Mouse (Mus musculus) limb, embryonic 13.5 days (tissue): ENCODE results near the gene Bcor. TPM values are rescaled to one million over a fixed set of nuclear protein-coding genes. Genes with fewer than 3 reads are reported as not detected.

Experiments
- ATAC-seq: fragments of 200-750 bp; cut with Nextera tagmentation; 2 replicates; pipeline ENCODE4 v1.8.0; 2017; ENCODE audit warnings: low read depth, moderate number of reproducible peaks, moderate TSS enrichment; ENCODE audit not compliant: low FRiP score
- H3K27ac ChIP-seq: fragments of 300-500 bp; sonication (generic); 2 replicates; pipeline ENCODE4 v1.5.1; 2015; ENCODE audit warnings: inconsistent platforms, mild to moderate bottlenecking, moderate library complexity
- H3K27me3 ChIP-seq: fragments of 300-500 bp; sonication (generic); 2 replicates; pipeline ENCODE4 v1.6.1; 2015; ENCODE audit warnings: mild to moderate bottlenecking, inconsistent platforms
- H3K36me3 ChIP-seq: fragments of 300-500 bp; sonication (generic); 2 replicates; pipeline ENCODE4 v1.6.1; 2015; ENCODE audit warnings: inconsistent platforms, mild to moderate bottlenecking, moderate library complexity
- H3K4me1 ChIP-seq: fragments of 300-500 bp; sonication (generic); 2 replicates; pipeline ENCODE4 v1.6.1; 2015; ENCODE audit warnings: inconsistent platforms
- H3K4me2 ChIP-seq: fragments of 300-500 bp; sonication (generic); replicated peaks from 2 replicates; pipeline ENCODE4 v1.6.1; 2015; ENCODE audit warnings: inconsistent platforms, mild to moderate bottlenecking, moderate library complexity
- H3K4me3 ChIP-seq: fragments of 300-500 bp; sonication (generic); 2 replicates; pipeline ENCODE4 v1.5.1; 2015; ENCODE audit warnings: moderate library complexity, mild to moderate bottlenecking, inconsistent platforms
- H3K9ac ChIP-seq: fragments of 300-500 bp; sonication (generic); 2 replicates; pipeline ENCODE4 v1.6.1; 2015; ENCODE audit warnings: mild to moderate bottlenecking, inconsistent platforms
- H3K9me3 ChIP-seq: fragments of 300-500 bp; sonication (generic); 2 replicates; pipeline ENCODE4 v1.6.1; 2016; ENCODE audit warnings: inconsistent platforms
- WGBS: fragments of 180-500 bp; shearing (Covaris S2); methylation state at CpG from one replicate; pipeline ENCODE4 v1.1.7; 2015; 5-methylcytosine and 5-hydroxymethylcytosine counted together
- polyA plus RNA-seq: library from polyadenylated mRNA; unstranded; fragments of >200 nt; fragmentation: Nextera tagmentation; extraction: Ambion mirVana; gene quantifications from 2 replicates; pipeline ENCODE4 v1.2.1, GENCODE M21; 2015

The Bcor gene
- polyA plus RNA-seq, 1 experiment from 2014 or later, result 17.8 TPM

DNA sequence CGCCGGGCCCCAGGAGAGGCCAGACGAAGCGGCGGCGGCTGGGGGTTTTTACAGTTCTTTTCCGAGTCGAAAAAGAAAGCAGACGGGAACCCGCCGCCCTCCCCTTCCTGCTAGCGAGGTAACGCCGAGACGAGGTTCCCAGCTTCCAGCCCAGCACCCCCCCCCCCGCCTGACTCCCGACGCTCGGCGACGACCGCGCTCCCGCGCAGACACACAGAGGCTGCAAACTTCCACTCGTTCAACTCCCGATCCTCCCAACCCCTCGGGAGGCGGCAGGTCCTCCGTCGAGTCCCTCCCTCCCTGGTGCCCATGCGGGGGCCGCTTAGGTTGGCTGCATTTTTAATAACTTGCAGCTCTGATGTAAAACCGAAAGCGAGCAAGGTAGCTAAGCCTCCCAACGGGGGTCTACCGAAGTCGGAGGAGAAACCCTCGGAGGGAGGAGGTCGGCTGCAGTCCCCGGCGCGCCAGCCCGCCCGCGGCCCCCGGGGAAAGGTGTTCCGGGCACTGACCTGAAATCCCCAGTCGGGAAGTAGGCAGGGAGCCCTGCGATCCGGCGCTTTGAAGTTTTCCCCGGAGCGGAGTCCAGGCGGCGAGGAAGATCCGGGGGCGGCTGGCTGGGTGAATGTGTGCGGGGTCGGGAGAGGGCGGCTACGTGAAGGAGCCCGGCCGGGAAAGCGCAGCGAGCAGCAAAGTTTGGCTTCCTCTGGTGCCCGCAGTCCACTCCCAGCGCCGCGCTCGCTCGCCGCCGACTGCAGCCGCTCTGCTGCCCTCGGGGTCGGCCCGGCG, 80.7 kb downstream of the Bcor start:
- H3K4me1 ChIP-seq, result peaks cover 42% of the 10 kb centered on the region
- no peak for ATAC-seq
- 3% methylated on average over 65 of the region's 79 CpGs for WGBS

DNA sequence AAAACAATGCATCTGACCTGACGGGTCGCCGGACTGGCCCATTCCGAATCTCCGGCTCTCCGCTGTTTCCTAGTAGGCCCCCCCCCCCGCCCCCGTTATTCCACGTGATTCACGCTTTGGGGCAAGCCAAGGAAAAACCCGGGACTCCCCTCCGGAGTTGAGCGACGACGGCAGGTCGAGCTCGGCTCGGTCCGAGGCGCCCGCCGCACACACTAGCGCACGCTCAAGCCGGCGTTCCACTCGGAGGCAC, 81.2 kb downstream of the Bcor start:
- peaks cover 97% of the 10 kb centered on the region for H3K27me3 ChIP-seq
- H3K4me2 ChIP-seq, result peak overlapping the region; percentile 81
- peak overlapping the region; percentile 80 for H3K9ac ChIP-seq
- peak overlapping the region; percentile 84; the same call in 1 of the 2 replicates for H3K27ac ChIP-seq
- 5% methylated on average over 27 of the region's 27 CpGs for WGBS
- H3K4me3 ChIP-seq, result peak overlapping the region; percentile 63
- H3K4me1 ChIP-seq, result peaks cover 45% of the 10 kb centered on the region
- no peak for ATAC-seq
- H3K9me3 ChIP-seq, result no peaks in the 10 kb centered on the region
- no peaks in the 10 kb centered on the region for H3K36me3 ChIP-seq

More for the DNA sequence above, 80.7 kb downstream of the Bcor start:
- H3K9ac ChIP-seq, result peak overlapping the region; percentile 80
- H3K4me2 ChIP-seq, result peak overlapping the region; percentile 81
- H3K9me3 ChIP-seq, result no peaks in the 10 kb centered on the region
- peak overlapping the region; percentile 63 for H3K4me3 ChIP-seq
- H3K36me3 ChIP-seq, result no peaks in the 10 kb centered on the region
- H3K27ac ChIP-seq, result peak overlapping the region; percentile 84
- H3K27me3 ChIP-seq, result peaks cover 97% of the 10 kb centered on the region

DNA sequence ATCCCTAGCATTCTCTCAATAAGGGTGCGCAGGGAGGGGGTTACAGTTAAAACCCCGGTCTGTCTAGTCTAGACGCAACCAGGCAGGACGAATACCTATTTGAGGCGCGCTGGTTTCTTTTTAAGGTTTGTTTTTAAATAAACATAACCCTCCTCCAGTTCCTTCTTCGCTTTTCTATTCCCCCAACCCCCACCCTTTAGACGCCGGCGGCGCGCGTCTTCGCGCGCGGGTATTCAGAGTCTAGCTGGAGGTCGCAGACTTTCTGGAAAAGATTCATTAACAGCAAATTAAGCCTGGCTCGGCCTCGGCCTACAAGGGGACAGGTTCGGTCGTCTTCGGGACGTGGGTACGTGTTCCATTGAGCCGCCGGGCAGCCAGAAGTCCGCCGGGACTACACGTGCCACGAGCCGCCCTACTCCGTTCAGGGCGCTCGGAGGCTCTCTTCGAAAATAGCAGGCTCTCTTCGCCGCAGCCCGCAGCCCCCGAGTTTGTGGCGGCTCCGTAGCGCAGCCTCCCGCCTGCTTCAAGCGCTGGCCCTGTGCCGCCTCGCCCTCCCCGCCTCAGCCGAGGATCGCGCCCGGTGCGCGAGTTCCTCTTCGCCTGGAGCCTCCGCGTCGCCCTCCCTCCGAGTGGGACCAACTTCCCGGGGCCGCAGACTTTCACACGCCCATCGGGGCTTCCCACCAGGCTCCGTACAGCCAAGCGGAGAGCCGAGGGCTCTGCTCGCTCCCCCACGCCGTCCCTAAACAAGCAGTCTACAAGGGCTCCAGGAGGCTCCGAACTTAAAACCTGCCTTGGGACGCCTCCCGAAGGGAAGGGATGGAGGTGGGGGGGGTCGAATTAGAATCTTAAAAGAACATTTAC, 81.7 kb downstream of the Bcor start:
- Histone ChIP-seq H3K9me3 (no peaks in the 10 kb centered on the region), H3K4me1 (peaks cover 44% of the 10 kb centered on the region), H3K36me3 (no peaks in the 10 kb centered on the region), H3K27ac (no peak overlapping the region; the same call in 1 of the 2 replicates), H3K27me3 (peaks cover 96% of the 10 kb centered on the region), H3K4me2 (peak overlapping the region; percentile 81), H3K4me3 (peak overlapping the region; percentile 63), H3K9ac (peak overlapping the region; percentile 80)
- no peak for ATAC-seq
- 2% methylated on average over 71 of the region's 73 CpGs for WGBS

DNA sequence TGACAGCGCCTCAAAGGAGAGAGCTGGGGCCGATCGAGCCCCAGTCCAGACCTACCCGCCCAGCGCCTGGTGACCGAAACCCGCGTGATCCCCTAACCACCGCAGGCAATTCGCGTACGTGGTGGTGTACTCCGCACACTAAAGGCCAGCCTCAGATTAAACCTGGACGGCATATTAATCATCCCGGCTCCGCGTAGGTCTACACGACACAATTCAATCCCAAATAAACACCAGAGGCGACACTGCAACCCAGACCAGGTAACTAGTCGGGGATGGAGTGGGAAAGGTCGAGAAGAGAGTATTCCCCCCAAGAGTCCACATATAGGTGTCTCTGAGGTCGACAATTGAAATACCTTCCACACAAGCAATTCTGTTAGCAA, 82.6 kb downstream of the Bcor start:
- 1% methylated on average over 22 of the region's 22 CpGs for WGBS
- Histone ChIP-seq H3K27me3 (peaks cover 96% of the 10 kb centered on the region), H3K4me2 (peak overlapping the region; percentile 81), H3K27ac (no peak overlapping the region), H3K9ac (peak overlapping the region; percentile 80), H3K9me3 (no peaks in the 10 kb centered on the region), H3K36me3 (no peaks in the 10 kb centered on the region), H3K4me3 (peak overlapping the region; percentile 63), H3K4me1 (peaks cover 44% of the 10 kb centered on the region)
- peak; percentile 0; the same call in 1 of the 2 replicates for ATAC-seq

DNA sequence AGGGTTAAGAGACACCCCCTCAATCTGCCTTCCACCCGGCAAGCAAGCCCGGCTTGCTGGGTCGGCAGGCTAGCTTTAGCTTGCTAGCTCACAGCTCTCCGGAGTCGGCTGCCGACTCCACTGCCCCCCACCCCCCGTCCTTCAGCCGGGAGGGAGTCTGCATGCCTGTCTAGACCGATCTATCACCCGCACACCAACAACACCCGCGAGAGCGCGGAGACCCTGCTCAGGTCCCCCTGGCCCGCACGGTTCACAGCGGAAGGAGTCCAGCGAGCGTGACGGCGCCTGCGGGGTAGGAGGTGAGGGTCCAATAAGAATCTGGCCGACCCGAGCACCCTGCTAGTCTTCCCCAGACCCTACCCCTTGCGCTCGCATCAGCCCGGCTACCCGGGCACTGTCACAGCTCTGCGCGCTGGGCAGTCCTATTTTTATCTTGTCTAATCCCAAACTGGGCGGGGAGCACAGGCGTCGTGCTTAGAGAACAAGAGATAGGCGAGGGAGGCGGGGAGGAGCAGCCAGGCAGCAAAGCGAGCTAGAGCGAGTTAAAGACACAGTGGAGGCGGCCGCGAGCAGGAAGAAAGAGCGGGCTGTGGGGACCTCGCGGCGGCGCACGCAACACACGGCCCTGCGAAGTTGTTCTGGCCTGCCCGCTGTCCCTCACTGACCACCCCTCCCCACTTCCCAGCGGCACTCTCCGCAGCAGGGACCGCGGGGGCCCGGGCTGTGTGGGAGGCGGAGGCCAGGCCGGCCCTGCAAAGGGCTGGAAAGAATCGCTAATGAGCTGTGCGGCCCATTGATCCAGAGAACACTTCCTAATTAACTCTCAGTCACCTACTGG, 83.2 kb downstream of the Bcor start:
- peaks cover 45% of the 10 kb centered on the region for H3K4me1 ChIP-seq
- H3K27ac ChIP-seq, result 0 out of 2 replicates have a peak overlapping the region, but pooled peaks have one; percentile 6
- 2% methylated on average over 56 of the region's 58 CpGs for WGBS
- no peaks in the 10 kb centered on the region for H3K36me3 ChIP-seq
- H3K27me3 ChIP-seq, result peaks cover 96% of the 10 kb centered on the region
- peak overlapping the region; percentile 63 for H3K4me3 ChIP-seq
- H3K9me3 ChIP-seq, result no peaks in the 10 kb centered on the region
- H3K9ac ChIP-seq, result peak overlapping the region; percentile 80
- peak overlapping the region; percentile 81 for H3K4me2 ChIP-seq
- ATAC-seq, result peak; percentile 9; the same call in 1 of the 2 replicates

DNA sequence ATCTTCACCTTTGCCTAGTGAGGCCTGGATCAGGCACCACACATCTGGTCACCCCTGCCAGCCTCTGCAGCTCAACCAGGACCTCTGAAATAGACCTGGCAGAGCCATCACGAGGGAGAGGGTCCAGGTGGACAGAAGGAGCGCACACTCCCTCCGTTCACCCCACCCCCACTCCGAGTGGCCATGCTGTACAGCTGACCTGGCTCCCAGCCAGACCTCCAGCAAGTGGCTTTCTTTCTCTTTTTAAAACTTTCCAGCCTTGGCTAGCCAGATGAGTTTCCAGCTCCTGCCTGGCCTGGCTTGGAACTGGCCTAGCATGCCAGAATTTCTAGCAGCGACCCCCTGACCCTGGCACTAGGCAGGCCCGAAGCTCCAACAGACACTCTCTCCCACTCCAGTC, 87.4 kb downstream of the Bcor start:
- ATAC-seq, result no peak
- no peaks in the 10 kb centered on the region for H3K36me3 ChIP-seq
- H3K27ac ChIP-seq, result no peak overlapping the region
- no peaks in the 10 kb centered on the region for H3K9me3 ChIP-seq
- no peak overlapping the region for H3K9ac ChIP-seq
- 0 out of 2 replicates have a peak overlapping the region, but pooled peaks have one; percentile 11 for H3K4me2 ChIP-seq
- WGBS, result 16% methylated on average over 6 of the region's 6 CpGs
- no peak overlapping the region for H3K4me3 ChIP-seq
- peaks cover 75% of the 10 kb centered on the region for H3K4me1 ChIP-seq
- H3K27me3 ChIP-seq, result peaks cover 96% of the 10 kb centered on the region

DNA sequence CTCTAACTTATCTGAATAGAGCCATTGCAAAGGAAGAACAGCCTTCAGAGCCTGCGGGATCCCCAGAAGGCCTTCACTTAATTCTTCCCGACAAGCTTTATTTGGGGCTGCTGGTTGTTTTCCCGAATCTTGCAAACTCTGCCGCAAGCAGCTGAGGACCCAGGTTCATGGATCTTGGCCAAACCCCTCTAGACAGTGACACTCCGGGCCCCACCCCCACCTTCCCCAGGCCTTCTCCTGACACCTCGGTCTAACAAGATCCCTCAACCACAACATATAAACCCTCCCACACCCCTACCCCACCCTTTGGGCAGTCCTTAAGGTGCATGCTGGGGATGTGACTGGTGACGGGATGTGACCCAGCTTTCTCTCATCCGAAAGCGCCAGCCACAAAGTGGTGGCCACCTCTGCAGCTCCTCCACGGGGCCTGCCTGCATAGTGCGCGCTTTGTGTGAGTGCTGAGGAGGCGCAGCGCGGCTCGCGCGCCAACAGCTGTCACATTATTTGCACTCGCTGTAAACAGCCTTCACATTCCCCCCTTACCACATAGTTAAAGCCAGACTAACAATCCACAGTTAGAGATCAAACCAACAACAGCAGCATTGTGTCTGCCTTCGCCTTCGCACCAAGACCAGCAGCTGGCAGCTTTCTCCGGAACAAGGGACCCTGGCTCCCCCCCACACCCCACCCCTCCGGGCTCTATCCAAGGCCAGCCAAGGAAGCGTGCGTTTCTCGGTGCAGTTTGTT, 91.0 kb downstream of the Bcor start:
- Histone ChIP-seq H3K9me3 (no peaks in the 10 kb centered on the region), H3K4me1 (peaks cover 97% of the 10 kb centered on the region), H3K36me3 (no peaks in the 10 kb centered on the region), H3K27me3 (peaks cover 94% of the 10 kb centered on the region), H3K4me3 (0 out of 2 replicates have a peak overlapping the region, but pooled peaks have one; percentile 7), H3K9ac (peak overlapping the region; percentile 19; the same call in 1 of the 2 replicates), H3K4me2 (peak overlapping the region; percentile 52), H3K27ac (no peak overlapping the region; the same call in 1 of the 2 replicates)
- WGBS, result 4% methylated on average over 26 of the region's 26 CpGs
- ATAC-seq, result peak; percentile 77

DNA sequence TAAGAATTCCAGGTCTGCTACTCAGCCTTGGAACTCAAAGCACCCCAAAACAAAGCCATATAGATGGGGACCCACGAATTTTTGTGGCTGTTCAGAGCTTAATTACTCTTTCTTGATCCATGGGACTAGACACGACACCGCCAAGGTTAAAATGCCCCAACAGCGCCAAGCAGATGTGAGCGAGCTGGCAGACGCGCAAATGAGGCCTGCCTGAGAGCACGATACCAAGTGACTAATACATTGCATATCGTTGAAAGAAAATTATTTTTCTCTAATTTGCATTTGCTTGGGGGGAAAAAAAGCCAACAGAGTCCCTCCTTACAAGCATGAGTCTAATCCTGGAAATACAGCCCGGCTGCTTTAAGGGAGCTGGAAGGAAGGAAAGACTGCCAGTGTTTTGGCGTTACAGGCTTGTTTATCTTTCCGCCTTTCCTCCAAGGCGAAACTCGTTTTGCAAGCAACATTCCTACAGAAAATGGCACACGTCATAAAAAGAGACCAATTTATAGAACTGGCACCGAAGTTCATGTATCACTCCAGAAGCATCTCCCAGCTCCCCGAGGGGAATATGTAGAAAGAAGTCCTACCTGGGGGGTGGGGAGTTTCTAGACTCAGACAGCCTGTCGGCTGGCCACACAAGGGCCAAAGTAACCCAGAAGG, 92.2 kb downstream of the Bcor start:
- Histone ChIP-seq H3K4me2 (peak overlapping the region; percentile 52), H3K36me3 (no peaks in the 10 kb centered on the region), H3K9ac (no peak overlapping the region), H3K4me1 (peaks cover 98% of the 10 kb centered on the region), H3K4me3 (no peak overlapping the region), H3K9me3 (no peaks in the 10 kb centered on the region), H3K27me3 (peaks cover 95% of the 10 kb centered on the region), H3K27ac (no peak overlapping the region)
- no peak for ATAC-seq
- 10% methylated on average over 18 of the region's 18 CpGs for WGBS

DNA sequence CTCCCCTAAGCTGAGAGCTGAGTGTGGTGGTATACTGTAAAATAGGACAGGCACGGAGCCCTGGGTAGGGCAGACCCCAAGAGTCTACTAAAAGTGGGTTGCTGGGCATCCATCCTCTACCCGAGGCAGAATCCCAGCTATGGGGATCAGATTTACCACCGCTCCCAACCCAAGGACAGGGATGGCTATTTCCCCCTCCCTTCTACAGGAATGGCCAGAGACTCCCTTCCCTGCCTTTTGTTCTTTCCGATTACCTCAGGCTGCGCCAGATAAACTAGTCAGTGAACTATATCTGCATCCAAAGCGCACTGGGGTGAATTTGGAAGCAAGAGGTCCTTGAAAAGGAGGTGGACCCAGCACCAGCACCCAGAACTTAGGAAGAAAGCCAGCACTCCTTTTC, 93.1 kb downstream of the Bcor start:
- Histone ChIP-seq H3K4me3 (0 out of 2 replicates have a peak overlapping the region, but pooled peaks have one; percentile 1), H3K27me3 (peaks cover 95% of the 10 kb centered on the region), H3K4me1 (peaks cover 99% of the 10 kb centered on the region), H3K27ac (no peak overlapping the region), H3K36me3 (no peaks in the 10 kb centered on the region), H3K9me3 (no peaks in the 10 kb centered on the region), H3K9ac (no peak overlapping the region), H3K4me2 (peak overlapping the region; percentile 36)
- WGBS, result 12% methylated on average over 6 of the region's 6 CpGs
- ATAC-seq, result no peak

DNA sequence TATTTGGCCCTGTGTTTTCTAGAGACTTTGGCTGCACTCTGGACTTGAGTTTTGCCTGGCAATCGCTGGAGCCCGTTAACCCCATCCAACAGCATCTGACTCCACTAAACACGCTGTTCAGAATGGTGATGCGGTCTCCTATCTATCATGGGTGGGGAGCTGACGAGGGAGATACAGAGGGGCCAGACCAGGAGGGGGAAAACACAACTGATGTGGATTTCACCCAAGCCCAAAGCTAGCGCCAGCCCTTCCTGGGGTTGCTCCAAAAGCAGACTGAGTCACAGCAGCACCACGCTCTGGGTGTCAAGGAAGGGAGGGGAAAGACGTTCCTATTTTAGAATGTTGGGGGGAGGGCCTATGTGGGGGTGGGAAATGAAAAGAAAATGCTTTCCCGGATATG, 94.4 kb downstream of the Bcor start:
- ATAC-seq, result no peak
- Histone ChIP-seq H3K4me1 (peaks cover 93% of the 10 kb centered on the region), H3K9me3 (no peaks in the 10 kb centered on the region), H3K27ac (no peak overlapping the region), H3K4me3 (no peak overlapping the region), H3K4me2 (no peak overlapping the region), H3K27me3 (peaks cover 94% of the 10 kb centered on the region), H3K36me3 (no peaks in the 10 kb centered on the region), H3K9ac (no peak overlapping the region)
- WGBS, result 44% methylated on average over 9 of the region's 9 CpGs

DNA sequence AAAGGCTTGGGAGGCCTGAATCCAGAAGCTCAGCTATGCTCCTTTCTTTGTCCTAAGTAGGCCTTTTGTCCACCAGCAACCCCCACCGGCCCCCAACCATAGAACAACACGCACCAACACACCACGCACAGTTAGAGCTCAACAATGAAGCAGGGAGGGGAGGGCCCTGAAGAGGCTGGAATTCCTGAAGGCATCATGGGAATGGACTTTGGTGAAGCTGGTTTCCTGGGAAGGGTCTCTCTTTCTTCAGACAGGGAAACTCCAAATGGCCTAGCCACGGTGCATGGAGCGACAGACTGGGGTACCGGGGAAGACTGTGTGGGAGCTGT, 97.3 kb downstream of the Bcor start:
- Histone ChIP-seq H3K9ac (no peak overlapping the region), H3K4me3 (no peak overlapping the region), H3K9me3 (no peaks in the 10 kb centered on the region), H3K36me3 (peaks cover 10% of the 10 kb centered on the region), H3K27me3 (peaks cover 70% of the 10 kb centered on the region), H3K4me2 (0 out of 2 replicates have a peak overlapping the region, but pooled peaks have one; percentile 14), H3K27ac (no peak overlapping the region), H3K4me1 (peaks cover 65% of the 10 kb centered on the region)
- 11% methylated on average over 6 of the region's 6 CpGs for WGBS
- ATAC-seq, result no peak
